Mouse (Mus musculus): ENCODE results near the gene Cpne2.

DNA sequence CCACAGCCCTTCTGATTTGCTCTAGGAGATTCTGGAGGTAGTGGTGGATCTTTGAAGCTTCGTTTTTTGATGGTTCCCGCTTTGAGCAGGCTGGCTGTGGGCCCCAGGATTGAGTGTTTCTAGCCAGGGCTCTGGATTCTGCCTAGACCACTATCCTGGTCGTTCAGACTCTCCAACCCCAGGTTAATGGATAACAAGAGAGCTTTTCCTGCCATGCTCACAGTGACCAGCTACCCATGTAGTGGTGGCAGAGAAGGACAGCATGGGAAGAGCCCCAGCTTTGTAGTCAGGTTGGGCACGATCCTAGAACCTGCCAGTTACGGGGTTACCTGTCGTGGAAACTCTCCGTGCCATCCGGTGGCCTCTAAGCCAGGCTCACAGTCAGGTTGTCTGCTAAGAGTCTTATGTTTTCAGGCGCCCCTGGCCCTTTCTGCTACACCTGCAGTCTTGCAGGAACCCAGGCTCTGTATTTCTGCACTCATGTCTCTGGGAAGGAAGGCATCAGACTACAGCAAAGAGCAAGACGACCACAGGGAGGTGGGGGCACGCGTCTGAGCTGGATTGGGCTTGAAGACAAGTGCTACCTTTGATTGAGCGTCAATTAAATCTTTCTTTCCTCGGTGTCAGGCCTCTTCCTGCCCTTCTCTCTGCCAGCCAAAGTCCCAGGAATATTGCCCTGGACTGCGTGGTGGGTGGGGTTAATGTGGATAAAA lies 33.8 kb downstream of the Cpne2 start:
- no peak for TF ChIP-seq CTCF (IDR thresholded peaks at IDR 0.05; ENCODE audit: borderline replicate concordance, control insufficient read depth, extremely low read depth, insufficient read depth, low read length, poor library complexity)
- TF ChIP-seq POLR2A (IDR thresholded peaks at IDR 0.05; ENCODE audit: control insufficient read depth, extremely low read depth, insufficient read depth, low read length, poor library complexity) = no peak; the same call in 1 of the 2 replicates

Measured in thymus, adult 2 months (tissue).